Mouse (Mus musculus): ENCODE results near the gene Hmga2. TPM values are rescaled to one million over a fixed set of nuclear protein-coding genes. Genes with fewer than 3 reads are reported as not detected.
A peak's percentile ranks its signal among the peaks of the same experiment; 100 is the strongest.

Gene Hmga2
- polyA plus RNA-seq, 1 experiment from 2014 or later: 24.7 TPM

- H3K27me3 ChIP-seq (replicated peaks): no peaks in the 10 kb centered on the region
- peaks cover 7% of the 10 kb centered on the region; the same call in 1 of the 2 replicates for H3K9me3 ChIP-seq
- H3K4me1 ChIP-seq: no peaks in the 10 kb centered on the region
- ATAC-seq (ENCODE audit: low FRiP score, low read depth): no peak
- H3K27ac ChIP-seq: no peak overlapping the region
- H3K9ac ChIP-seq: no peak overlapping the region
- WGBS: 90% methylated on average over 3 of the region's 3 CpGs
- no peak overlapping the region for H3K4me3 ChIP-seq
- no peaks in the 10 kb centered on the region for H3K36me3 ChIP-seq
- no peak overlapping the region for H3K4me2 ChIP-seq (replicated peaks)
Measured at GRCm38 (mm10) chr10:120489611-120490010, 13.3 kb upstream of the Hmga2 start.

GRCm38 (mm10) chr10:120488526-120488925 lies 12.3 kb upstream of the Hmga2 start:
- Histone ChIP-seq H3K9ac (no peak overlapping the region), H3K4me3 (no peak overlapping the region), H3K27ac (no peak overlapping the region), H3K27me3 (replicated peaks) (no peaks in the 10 kb centered on the region), H3K36me3 (no peaks in the 10 kb centered on the region), H3K4me2 (replicated peaks) (no peak overlapping the region), H3K4me1 (no peaks in the 10 kb centered on the region), H3K9me3 (peaks cover 7% of the 10 kb centered on the region; the same call in 1 of the 2 replicates)
- no peak for ATAC-seq (ENCODE audit: low FRiP score, low read depth)
- WGBS: 75% methylated on average over 4 of the region's 4 CpGs

DNA sequence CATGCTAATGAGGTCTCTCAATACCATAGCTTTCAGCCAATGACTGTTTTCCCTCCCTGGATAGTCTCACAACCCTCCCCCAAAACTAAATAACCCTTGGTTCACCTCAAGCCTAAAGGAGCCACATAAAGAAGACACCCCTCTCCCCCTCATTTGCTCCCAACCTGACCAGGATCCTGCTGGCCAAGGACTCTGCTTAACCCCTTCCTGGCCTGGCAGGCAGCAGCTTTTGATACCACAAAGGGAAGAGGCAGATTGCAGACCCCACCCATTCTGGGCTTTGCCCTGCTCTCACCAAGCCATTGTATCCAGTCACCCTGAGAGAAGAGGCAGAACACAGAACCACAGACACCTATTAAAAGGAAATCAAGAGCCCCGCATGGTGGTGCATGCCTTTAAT lies 11.6 kb upstream of the Hmga2 start:
- peaks cover 7% of the 10 kb centered on the region; the same call in 1 of the 2 replicates for H3K9me3 ChIP-seq
- H3K36me3 ChIP-seq: no peaks in the 10 kb centered on the region
- WGBS: 100% methylated on average over 1 of the region's 1 CpGs
- ATAC-seq (ENCODE audit: low FRiP score, low read depth): no peak
- no peak overlapping the region for H3K4me2 ChIP-seq (replicated peaks)
- H3K9ac ChIP-seq: no peak overlapping the region
- H3K27ac ChIP-seq: no peak overlapping the region
- no peaks in the 10 kb centered on the region for H3K4me1 ChIP-seq
- no peak overlapping the region for H3K4me3 ChIP-seq
- no peaks in the 10 kb centered on the region for H3K27me3 ChIP-seq (replicated peaks)

DNA sequence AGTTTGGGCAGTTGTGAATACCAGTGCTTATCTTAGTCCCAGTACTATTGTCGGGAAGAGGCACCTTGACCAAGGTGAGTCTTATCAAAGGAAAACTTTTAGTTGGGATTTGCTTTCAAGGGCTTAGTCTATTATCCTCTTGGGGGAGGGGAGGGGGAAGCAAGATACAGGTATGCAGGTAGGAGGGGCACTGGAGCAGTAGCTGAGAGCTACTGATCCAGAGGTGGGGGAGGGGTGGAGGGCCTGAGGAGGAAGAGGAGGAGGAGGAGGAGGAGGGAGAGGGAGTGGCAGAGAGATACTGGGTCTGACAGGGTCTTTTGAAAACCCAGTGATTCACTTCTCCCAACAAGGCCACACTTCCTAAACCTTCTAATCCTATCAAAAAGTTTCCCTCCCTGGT lies 9.2 kb upstream of the Hmga2 start:
- Histone ChIP-seq H3K4me2 (replicated peaks) (no peak overlapping the region), H3K36me3 (no peaks in the 10 kb centered on the region), H3K4me1 (no peaks in the 10 kb centered on the region), H3K4me3 (no peak overlapping the region), H3K27ac (no peak overlapping the region), H3K9me3 (peaks cover 7% of the 10 kb centered on the region; the same call in 1 of the 2 replicates), H3K9ac (no peak overlapping the region), H3K27me3 (replicated peaks) (no peaks in the 10 kb centered on the region)
- WGBS: 74% methylated on average over 1 of the region's 1 CpGs
- no peak for ATAC-seq (ENCODE audit: low FRiP score, low read depth)

GRCm38 (mm10) chr10:120484144-120484543 lies 7.9 kb upstream of the Hmga2 start:
- Histone ChIP-seq H3K9me3 (peaks cover 7% of the 10 kb centered on the region; the same call in 1 of the 2 replicates), H3K27me3 (replicated peaks) (no peaks in the 10 kb centered on the region), H3K4me3 (no peak overlapping the region), H3K4me2 (replicated peaks) (no peak overlapping the region), H3K9ac (no peak overlapping the region), H3K36me3 (no peaks in the 10 kb centered on the region), H3K27ac (no peak overlapping the region), H3K4me1 (no peaks in the 10 kb centered on the region)
- 73% methylated on average over 4 of the region's 4 CpGs for WGBS
- ATAC-seq (ENCODE audit: low FRiP score, low read depth): no peak

- H3K9ac ChIP-seq: no peak overlapping the region
Measured at GRCm38 (mm10) chr10:120478164-120478563, 1.9 kb upstream of the Hmga2 start.

GRCm38 (mm10) chr10:120477501-120477900 lies 1.2 kb upstream of the Hmga2 start:
- 0% methylated on average over 21 of the region's 21 CpGs for WGBS
- Histone ChIP-seq H3K9ac (peak overlapping the region; percentile 90), H3K4me2 (replicated peaks) (peak overlapping the region; percentile 96), H3K27ac (no peak overlapping the region), H3K27me3 (replicated peaks) (no peaks in the 10 kb centered on the region), H3K4me1 (peaks cover 25% of the 10 kb centered on the region), H3K4me3 (peak overlapping the region; percentile 79), H3K36me3 (no peaks in the 10 kb centered on the region), H3K9me3 (no peaks in the 10 kb centered on the region)
- peak; percentile 25; the same call in 1 of the 2 replicates for ATAC-seq (ENCODE audit: low FRiP score, low read depth)

More at GRCm38 (mm10) chr10:120478164-120478563, 1.9 kb upstream of the Hmga2 start:
- no peaks in the 10 kb centered on the region for H3K27me3 ChIP-seq (replicated peaks)
- no peak overlapping the region for H3K4me3 ChIP-seq
- H3K4me1 ChIP-seq: peaks cover 25% of the 10 kb centered on the region
- no peak for ATAC-seq (ENCODE audit: low FRiP score, low read depth)
- under 1% methylated on average over 16 of the region's 16 CpGs for WGBS
- H3K9me3 ChIP-seq: no peaks in the 10 kb centered on the region
- H3K27ac ChIP-seq: no peak overlapping the region
- peak overlapping the region; percentile 96 for H3K4me2 ChIP-seq (replicated peaks)
- H3K36me3 ChIP-seq: no peaks in the 10 kb centered on the region

- Histone ChIP-seq H3K4me2 (replicated peaks) (peak overlapping the region; percentile 96), H3K9ac (peak overlapping the region; percentile 90), H3K4me1 (peaks cover 25% of the 10 kb centered on the region), H3K4me3 (peak overlapping the region; percentile 79), H3K36me3 (no peaks in the 10 kb centered on the region), H3K27ac (no peak overlapping the region), H3K27me3 (replicated peaks) (no peaks in the 10 kb centered on the region), H3K9me3 (no peaks in the 10 kb centered on the region)
- peak; percentile 62 for ATAC-seq (ENCODE audit: low FRiP score, low read depth)
- WGBS: under 1% methylated on average over 51 of the region's 52 CpGs
Measured at GRCm38 (mm10) chr10:120476516-120477336, 457 bp upstream of the Hmga2 start.

DNA sequence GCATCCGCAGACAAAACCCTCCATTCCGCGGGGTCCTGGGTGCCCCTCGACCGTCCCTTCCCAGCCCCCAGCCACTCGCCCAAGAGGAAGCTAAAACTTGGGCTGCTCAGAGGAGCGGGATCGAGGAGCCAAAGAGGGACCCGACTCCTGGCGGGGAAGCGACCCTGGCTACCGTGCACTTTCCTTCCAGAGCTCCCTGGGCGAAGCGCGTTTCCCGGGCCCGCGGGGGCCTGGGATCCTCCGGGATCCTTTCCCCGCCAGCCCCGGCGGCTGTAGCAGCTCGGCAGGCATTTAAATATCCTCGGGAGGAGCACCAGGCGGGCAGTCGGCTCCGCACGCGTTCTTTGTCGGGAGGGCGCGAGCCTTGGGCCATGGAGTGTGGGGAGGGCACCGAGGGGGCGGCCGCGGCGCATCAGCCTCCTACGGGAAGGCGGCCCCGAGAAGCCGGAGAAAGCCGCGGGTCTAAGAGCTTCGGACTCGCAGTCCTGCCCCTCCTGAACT lies 1.2 kb downstream of the Hmga2 start:
- H3K27ac ChIP-seq: peak overlapping the region; percentile 60
- H3K27me3 ChIP-seq (replicated peaks): no peaks in the 10 kb centered on the region
- peaks cover 25% of the 10 kb centered on the region for H3K4me1 ChIP-seq
- peak; percentile 29; the same call in 1 of the 2 replicates for ATAC-seq (ENCODE audit: low FRiP score, low read depth)
- peak overlapping the region; percentile 90 for H3K9ac ChIP-seq
- no peaks in the 10 kb centered on the region for H3K36me3 ChIP-seq
- under 1% methylated on average over 45 of the region's 45 CpGs for WGBS
- peak overlapping the region; percentile 96 for H3K4me2 ChIP-seq (replicated peaks)
- H3K9me3 ChIP-seq: no peaks in the 10 kb centered on the region
- H3K4me3 ChIP-seq: peak overlapping the region; percentile 79

DNA sequence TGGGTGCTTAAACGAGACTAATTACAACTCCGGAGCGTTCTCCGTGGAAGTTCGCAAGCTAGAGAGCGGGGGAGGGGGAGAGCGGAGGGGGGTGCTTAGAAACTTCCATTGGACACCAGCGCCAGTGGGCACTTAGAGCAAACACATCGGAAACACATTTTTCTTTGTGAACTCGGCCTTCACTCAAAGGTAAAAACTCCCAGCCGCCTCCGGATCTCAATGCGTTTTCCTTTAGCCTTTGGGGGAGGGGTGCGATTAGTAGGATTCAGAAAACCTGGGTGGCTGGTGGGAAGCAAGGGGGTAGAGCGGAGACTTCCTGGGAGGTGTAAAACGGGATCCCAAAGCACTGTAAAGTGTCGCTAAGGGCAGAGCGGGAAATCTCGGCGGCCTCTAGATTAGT lies 2.0 kb downstream of the Hmga2 start:
- Histone ChIP-seq H3K9ac (peak overlapping the region; percentile 90), H3K4me3 (peak overlapping the region; percentile 79), H3K4me1 (peaks cover 25% of the 10 kb centered on the region), H3K36me3 (no peaks in the 10 kb centered on the region), H3K4me2 (replicated peaks) (peak overlapping the region; percentile 96), H3K27ac (no peak overlapping the region), H3K9me3 (no peaks in the 10 kb centered on the region), H3K27me3 (replicated peaks) (no peaks in the 10 kb centered on the region)
- under 1% methylated on average over 20 of the region's 20 CpGs for WGBS
- ATAC-seq (ENCODE audit: low FRiP score, low read depth): no peak

DNA sequence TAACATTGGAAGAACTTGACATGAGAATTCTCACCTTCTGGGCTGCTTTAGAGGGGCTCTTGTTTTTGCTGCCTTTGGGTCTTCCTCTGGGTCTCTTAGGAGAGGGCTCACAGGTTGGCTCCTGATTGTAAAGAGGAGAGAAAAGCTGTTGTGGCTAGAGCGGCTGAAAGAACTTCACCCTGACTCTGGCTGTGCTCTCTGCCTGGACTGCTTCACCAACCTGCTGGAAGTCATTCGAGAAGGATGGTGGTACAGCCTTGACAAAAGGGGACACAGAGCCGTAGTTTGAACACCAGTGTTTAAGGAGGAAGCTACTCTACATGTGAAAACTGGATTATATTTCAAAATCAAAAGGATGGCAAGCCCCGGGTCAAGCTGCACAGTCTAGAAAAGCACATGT lies 3.1 kb downstream of the Hmga2 start:
- Histone ChIP-seq H3K9me3 (no peaks in the 10 kb centered on the region), H3K4me1 (peaks cover 23% of the 10 kb centered on the region), H3K4me2 (replicated peaks) (peak overlapping the region; percentile 96), H3K36me3 (0 out of 2 replicates have a peak, but pooled peaks cover 4% of the 10 kb centered on the region), H3K27me3 (replicated peaks) (no peaks in the 10 kb centered on the region), H3K9ac (0 out of 2 replicates have a peak overlapping the region, but pooled peaks have one; percentile 21), H3K4me3 (no peak overlapping the region), H3K27ac (no peak overlapping the region)
- ATAC-seq (ENCODE audit: low FRiP score, low read depth): no peak
- 28% methylated on average over 4 of the region's 4 CpGs for WGBS

GRCm38 (mm10) chr10:120472606-120473005 lies 3.7 kb downstream of the Hmga2 start:
- Histone ChIP-seq H3K4me1 (peaks cover 18% of the 10 kb centered on the region), H3K27ac (no peak overlapping the region), H3K36me3 (0 out of 2 replicates have a peak, but pooled peaks cover 4% of the 10 kb centered on the region), H3K4me2 (replicated peaks) (peak overlapping the region; percentile 96), H3K4me3 (no peak overlapping the region), H3K9ac (no peak overlapping the region), H3K27me3 (replicated peaks) (no peaks in the 10 kb centered on the region), H3K9me3 (no peaks in the 10 kb centered on the region)
- 62% methylated on average over 2 of the region's 2 CpGs for WGBS
- ATAC-seq (ENCODE audit: low FRiP score, low read depth): no peak
